Mouse (Mus musculus): ENCODE data around the gene Pdcd1lg2. TPM values are rescaled to one million over a fixed set of nuclear protein-coding genes. Genes with fewer than 3 reads are reported as not detected.

Pdcd1lg2 gene
- polyA plus RNA-seq, 1 experiment from 2014 or later = not detected

- no peaks in the 10 kb centered on the region for H3K36me3 ChIP-seq (ENCODE audit: control insufficient read depth, insufficient read depth, low read length)
- no peak overlapping the region for H3K4me3 ChIP-seq (replicated peaks; ENCODE audit: low read depth, low read length)
- H3K27ac ChIP-seq (replicated peaks; ENCODE audit: low read depth, low read length) = no peak overlapping the region
- no peaks in the 10 kb centered on the region for H3K9me3 ChIP-seq (ENCODE audit: control insufficient read depth, low read length)
- H3K9ac ChIP-seq (replicated peaks; ENCODE audit: low read length) = no peak overlapping the region
- DNase-seq (no peak), ATAC-seq (ENCODE audit: low FRiP score, low TSS enrichment) (no peak)
- no peak overlapping the region for H3K4me2 ChIP-seq (ENCODE audit: low read length)
- 75% methylated on average over 4 of the region's 4 CpGs for WGBS
- H3K4me1 ChIP-seq (ENCODE audit: control insufficient read depth, insufficient read depth, low read length) = no peaks in the 10 kb centered on the region
- no peaks in the 10 kb centered on the region for H3K27me3 ChIP-seq (ENCODE audit: control insufficient read depth, insufficient read depth, low read length)
These were observed 19.4 kb upstream of the Pdcd1lg2 start for GRCm38 (mm10) chr19:29391279-29391678.

GRCm38 (mm10) chr19:29393333-29393732 lies 17.4 kb upstream of the Pdcd1lg2 start:
- Histone ChIP-seq H3K9me3 (ENCODE audit: control insufficient read depth, low read length) (no peaks in the 10 kb centered on the region), H3K4me2 (ENCODE audit: low read length) (no peak overlapping the region), H3K4me3 (replicated peaks; ENCODE audit: low read depth, low read length) (no peak overlapping the region), H3K4me1 (ENCODE audit: control insufficient read depth, insufficient read depth, low read length) (no peaks in the 10 kb centered on the region), H3K27ac (replicated peaks; ENCODE audit: low read depth, low read length) (no peak overlapping the region), H3K36me3 (ENCODE audit: control insufficient read depth, insufficient read depth, low read length) (no peaks in the 10 kb centered on the region), H3K27me3 (ENCODE audit: control insufficient read depth, insufficient read depth, low read length) (no peaks in the 10 kb centered on the region), H3K9ac (replicated peaks; ENCODE audit: low read length) (no peak overlapping the region)
- DNase-seq = no peak
- ATAC-seq (ENCODE audit: low FRiP score, low TSS enrichment) = no peak
- WGBS = 93% methylated on average over 9 of the region's 9 CpGs

GRCm38 (mm10) chr19:29394721-29395120 lies 16.0 kb upstream of the Pdcd1lg2 start:
- Histone ChIP-seq H3K27me3 (ENCODE audit: control insufficient read depth, insufficient read depth, low read length) (no peaks in the 10 kb centered on the region), H3K4me1 (ENCODE audit: control insufficient read depth, insufficient read depth, low read length) (no peaks in the 10 kb centered on the region), H3K9ac (replicated peaks; ENCODE audit: low read length) (no peak overlapping the region), H3K27ac (replicated peaks; ENCODE audit: low read depth, low read length) (no peak overlapping the region), H3K9me3 (ENCODE audit: control insufficient read depth, low read length) (no peaks in the 10 kb centered on the region), H3K4me2 (ENCODE audit: low read length) (no peak overlapping the region), H3K36me3 (ENCODE audit: control insufficient read depth, insufficient read depth, low read length) (no peaks in the 10 kb centered on the region), H3K4me3 (replicated peaks; ENCODE audit: low read depth, low read length) (no peak overlapping the region)
- 100% methylated on average over 2 of the region's 2 CpGs for WGBS
- DNase-seq (no peak), ATAC-seq (ENCODE audit: low FRiP score, low TSS enrichment) (no peak)

- H3K9me3 ChIP-seq (ENCODE audit: control insufficient read depth, low read length) = 0 out of 2 replicates have a peak, but pooled peaks cover 2% of the 10 kb centered on the region
- H3K27me3 ChIP-seq (ENCODE audit: control insufficient read depth, insufficient read depth, low read length) = no peaks in the 10 kb centered on the region
- no peak overlapping the region for H3K9ac ChIP-seq (replicated peaks; ENCODE audit: low read length)
- no peak overlapping the region for H3K4me3 ChIP-seq (replicated peaks; ENCODE audit: low read depth, low read length)
- WGBS = 78% methylated on average over 1 of the region's 1 CpGs
- no peak for ATAC-seq (ENCODE audit: low FRiP score, low TSS enrichment)
- no peak for DNase-seq
- H3K36me3 ChIP-seq (ENCODE audit: control insufficient read depth, insufficient read depth, low read length) = no peaks in the 10 kb centered on the region
- no peak overlapping the region for H3K27ac ChIP-seq (replicated peaks; ENCODE audit: low read depth, low read length)
- no peaks in the 10 kb centered on the region for H3K4me1 ChIP-seq (ENCODE audit: control insufficient read depth, insufficient read depth, low read length)
- no peak overlapping the region for H3K4me2 ChIP-seq (ENCODE audit: low read length)
These were observed 14.4 kb upstream of the Pdcd1lg2 start for GRCm38 (mm10) chr19:29396353-29396752.

GRCm38 (mm10) chr19:29399786-29400185 lies 10.9 kb upstream of the Pdcd1lg2 start:
- Histone ChIP-seq H3K4me2 (ENCODE audit: low read length) (no peak overlapping the region), H3K4me3 (replicated peaks; ENCODE audit: low read depth, low read length) (no peak overlapping the region), H3K27me3 (ENCODE audit: control insufficient read depth, insufficient read depth, low read length) (no peaks in the 10 kb centered on the region), H3K4me1 (ENCODE audit: control insufficient read depth, insufficient read depth, low read length) (no peaks in the 10 kb centered on the region), H3K27ac (replicated peaks; ENCODE audit: low read depth, low read length) (no peak overlapping the region), H3K9me3 (ENCODE audit: control insufficient read depth, low read length) (0 out of 2 replicates have a peak, but pooled peaks cover 2% of the 10 kb centered on the region), H3K36me3 (ENCODE audit: control insufficient read depth, insufficient read depth, low read length) (no peaks in the 10 kb centered on the region), H3K9ac (replicated peaks; ENCODE audit: low read length) (no peak overlapping the region)
- DNase-seq = no peak
- WGBS = 84% methylated on average over 4 of the region's 4 CpGs
- ATAC-seq (ENCODE audit: low FRiP score, low TSS enrichment) = no peak

- DNase-seq (no peak), ATAC-seq (ENCODE audit: low FRiP score, low TSS enrichment) (no peak)
- Histone ChIP-seq H3K4me1 (ENCODE audit: control insufficient read depth, insufficient read depth, low read length) (no peaks in the 10 kb centered on the region), H3K36me3 (ENCODE audit: control insufficient read depth, insufficient read depth, low read length) (no peaks in the 10 kb centered on the region), H3K4me3 (replicated peaks; ENCODE audit: low read depth, low read length) (no peak overlapping the region), H3K27me3 (ENCODE audit: control insufficient read depth, insufficient read depth, low read length) (no peaks in the 10 kb centered on the region), H3K9ac (replicated peaks; ENCODE audit: low read length) (no peak overlapping the region), H3K9me3 (ENCODE audit: control insufficient read depth, low read length) (0 out of 2 replicates have a peak, but pooled peaks cover 2% of the 10 kb centered on the region), H3K4me2 (ENCODE audit: low read length) (no peak overlapping the region), H3K27ac (replicated peaks; ENCODE audit: low read depth, low read length) (no peak overlapping the region)
- 85% methylated on average over 3 of the region's 3 CpGs for WGBS
These were observed 10.3 kb upstream of the Pdcd1lg2 start for GRCm38 (mm10) chr19:29400466-29400865.

- 96% methylated on average over 4 of the region's 4 CpGs for WGBS
- no peak overlapping the region for H3K4me2 ChIP-seq (ENCODE audit: low read length)
- no peaks in the 10 kb centered on the region for H3K36me3 ChIP-seq (ENCODE audit: control insufficient read depth, insufficient read depth, low read length)
- no peak overlapping the region for H3K27ac ChIP-seq (replicated peaks; ENCODE audit: low read depth, low read length)
- H3K9me3 ChIP-seq (ENCODE audit: control insufficient read depth, low read length) = 0 out of 2 replicates have a peak, but pooled peaks cover 2% of the 10 kb centered on the region
- H3K9ac ChIP-seq (replicated peaks; ENCODE audit: low read length) = no peak overlapping the region
- ATAC-seq (ENCODE audit: low FRiP score, low TSS enrichment) (no peak), DNase-seq (no peak)
- H3K4me1 ChIP-seq (ENCODE audit: control insufficient read depth, insufficient read depth, low read length) = no peaks in the 10 kb centered on the region
- H3K27me3 ChIP-seq (ENCODE audit: control insufficient read depth, insufficient read depth, low read length) = no peaks in the 10 kb centered on the region
- no peak overlapping the region for H3K4me3 ChIP-seq (replicated peaks; ENCODE audit: low read depth, low read length)
These were observed 8.1 kb upstream of the Pdcd1lg2 start for GRCm38 (mm10) chr19:29402621-29403020.

- DNase-seq (no peak), ATAC-seq (ENCODE audit: low FRiP score, low TSS enrichment) (no peak)
- H3K27ac ChIP-seq (replicated peaks; ENCODE audit: low read depth, low read length) = no peak overlapping the region
- 0 out of 2 replicates have a peak, but pooled peaks cover 2% of the 10 kb centered on the region for H3K9me3 ChIP-seq (ENCODE audit: control insufficient read depth, low read length)
- no peaks in the 10 kb centered on the region for H3K27me3 ChIP-seq (ENCODE audit: control insufficient read depth, insufficient read depth, low read length)
- 92% methylated on average over 4 of the region's 4 CpGs for WGBS
- no peak overlapping the region for H3K4me3 ChIP-seq (replicated peaks; ENCODE audit: low read depth, low read length)
- H3K4me2 ChIP-seq (ENCODE audit: low read length) = no peak overlapping the region
- H3K9ac ChIP-seq (replicated peaks; ENCODE audit: low read length) = no peak overlapping the region
- no peaks in the 10 kb centered on the region for H3K36me3 ChIP-seq (ENCODE audit: control insufficient read depth, insufficient read depth, low read length)
- H3K4me1 ChIP-seq (ENCODE audit: control insufficient read depth, insufficient read depth, low read length) = no peaks in the 10 kb centered on the region
These were observed 7.5 kb upstream of the Pdcd1lg2 start for GRCm38 (mm10) chr19:29403251-29403650.

- no peak for DNase-seq
- no peak for ATAC-seq (ENCODE audit: low FRiP score, low TSS enrichment)
- Histone ChIP-seq H3K27me3 (ENCODE audit: control insufficient read depth, insufficient read depth, low read length) (no peaks in the 10 kb centered on the region), H3K36me3 (ENCODE audit: control insufficient read depth, insufficient read depth, low read length) (no peaks in the 10 kb centered on the region), H3K9me3 (ENCODE audit: control insufficient read depth, low read length) (0 out of 2 replicates have a peak, but pooled peaks cover 2% of the 10 kb centered on the region), H3K4me2 (ENCODE audit: low read length) (no peak overlapping the region), H3K4me1 (ENCODE audit: control insufficient read depth, insufficient read depth, low read length) (no peaks in the 10 kb centered on the region), H3K9ac (replicated peaks; ENCODE audit: low read length) (no peak overlapping the region), H3K27ac (replicated peaks; ENCODE audit: low read depth, low read length) (no peak overlapping the region), H3K4me3 (replicated peaks; ENCODE audit: low read depth, low read length) (no peak overlapping the region)
- WGBS = 65% methylated on average over 2 of the region's 2 CpGs
These were observed 5.3 kb upstream of the Pdcd1lg2 start for GRCm38 (mm10) chr19:29405388-29405787.
